Mouse (Mus musculus): Measurements from ENCODE around the gene Nln. TPM values are rescaled to one million over a fixed set of nuclear protein-coding genes. Genes with fewer than 3 reads are reported as not detected.

Gene Nln
- polyA plus RNA-seq, 1 experiment from 2014 or later, result 24.7 TPM

GRCm38 (mm10) chr13:104084600-104084999 lies 24.8 kb downstream of the Nln start:
- no peak for ATAC-seq (replicated peaks; ENCODE audit: low FRiP score, low TSS enrichment, low read depth)
- WGBS, result 59% methylated on average over 2 of the region's 2 CpGs
- H3K9me3 ChIP-seq (ENCODE audit: control insufficient read depth, low read length), result no peaks in the 10 kb centered on the region

GRCm38 (mm10) chr13:104082504-104082903 lies 26.9 kb downstream of the Nln start:
- H3K27ac ChIP-seq (ENCODE audit: low read depth), result no peak overlapping the region
- no peak overlapping the region for H3K4me2 ChIP-seq (ENCODE audit: low read length)
- H3K36me3 ChIP-seq (ENCODE audit: control insufficient read depth, insufficient read depth, low read length), result no peaks in the 10 kb centered on the region
- no peak overlapping the region for H3K9ac ChIP-seq (ENCODE audit: low read length)
- WGBS, result 83% methylated on average over 7 of the region's 7 CpGs
- no peaks in the 10 kb centered on the region for H3K4me1 ChIP-seq (replicated peaks; ENCODE audit: control insufficient read depth, insufficient read depth, low read length)
- H3K4me3 ChIP-seq (ENCODE audit: low read depth, low read length), result no peak overlapping the region
- ATAC-seq (replicated peaks; ENCODE audit: low FRiP score, low TSS enrichment, low read depth), result no peak
- DNase-seq (ENCODE audit: low spot score), result no peak
- H3K27me3 ChIP-seq (replicated peaks; ENCODE audit: control insufficient read depth, insufficient read depth, low read length), result no peaks in the 10 kb centered on the region
- H3K9me3 ChIP-seq (ENCODE audit: control insufficient read depth, low read length), result no peaks in the 10 kb centered on the region

More at GRCm38 (mm10) chr13:104084600-104084999, 24.8 kb downstream of the Nln start:
- H3K9ac ChIP-seq (ENCODE audit: low read length), result no peak overlapping the region
- H3K27me3 ChIP-seq (replicated peaks; ENCODE audit: control insufficient read depth, insufficient read depth, low read length), result no peaks in the 10 kb centered on the region
- H3K4me1 ChIP-seq (replicated peaks; ENCODE audit: control insufficient read depth, insufficient read depth, low read length), result no peaks in the 10 kb centered on the region
- no peak overlapping the region for H3K4me3 ChIP-seq (ENCODE audit: low read depth, low read length)
- no peak overlapping the region for H3K4me2 ChIP-seq (ENCODE audit: low read length)
- no peaks in the 10 kb centered on the region for H3K36me3 ChIP-seq (ENCODE audit: control insufficient read depth, insufficient read depth, low read length)
- no peak overlapping the region for H3K27ac ChIP-seq (ENCODE audit: low read depth)
- no peak for DNase-seq (ENCODE audit: low spot score)

- H3K4me2 ChIP-seq (ENCODE audit: low read length), result no peak overlapping the region
- DNase-seq (ENCODE audit: low spot score) (no peak), ATAC-seq (replicated peaks; ENCODE audit: low FRiP score, low TSS enrichment, low read depth) (no peak)
- H3K4me3 ChIP-seq (ENCODE audit: low read depth, low read length), result no peak overlapping the region
- H3K27me3 ChIP-seq (replicated peaks; ENCODE audit: control insufficient read depth, insufficient read depth, low read length), result no peaks in the 10 kb centered on the region
- no peak overlapping the region for H3K27ac ChIP-seq (ENCODE audit: low read depth)
- WGBS, result 64% methylated on average over 6 of the region's 6 CpGs
- no peaks in the 10 kb centered on the region for H3K9me3 ChIP-seq (ENCODE audit: control insufficient read depth, low read length)
- H3K4me1 ChIP-seq (replicated peaks; ENCODE audit: control insufficient read depth, insufficient read depth, low read length), result no peaks in the 10 kb centered on the region
- no peak overlapping the region for H3K9ac ChIP-seq (ENCODE audit: low read length)
- H3K36me3 ChIP-seq (ENCODE audit: control insufficient read depth, insufficient read depth, low read length), result no peaks in the 10 kb centered on the region
Observed at GRCm38 (mm10) chr13:104076993-104077392, 32.4 kb downstream of the Nln start.

GRCm38 (mm10) chr13:104074731-104075130 lies 34.7 kb downstream of the Nln start:
- Histone ChIP-seq H3K9ac (ENCODE audit: low read length) (no peak overlapping the region), H3K27ac (ENCODE audit: low read depth) (no peak overlapping the region; the same call in 1 of the 2 replicates), H3K4me1 (replicated peaks; ENCODE audit: control insufficient read depth, insufficient read depth, low read length) (no peaks in the 10 kb centered on the region), H3K9me3 (ENCODE audit: control insufficient read depth, low read length) (no peaks in the 10 kb centered on the region), H3K4me3 (ENCODE audit: low read depth, low read length) (no peak overlapping the region), H3K27me3 (replicated peaks; ENCODE audit: control insufficient read depth, insufficient read depth, low read length) (no peaks in the 10 kb centered on the region), H3K4me2 (ENCODE audit: low read length) (no peak overlapping the region), H3K36me3 (ENCODE audit: control insufficient read depth, insufficient read depth, low read length) (no peaks in the 10 kb centered on the region)
- WGBS, result 62% methylated on average over 10 of the region's 10 CpGs
- ATAC-seq (replicated peaks; ENCODE audit: low FRiP score, low TSS enrichment, low read depth) (no peak), DNase-seq (ENCODE audit: low spot score) (no peak)

- Histone ChIP-seq H3K27ac (ENCODE audit: low read depth) (no peak overlapping the region; the same call in 1 of the 2 replicates), H3K9ac (ENCODE audit: low read length) (no peak overlapping the region), H3K4me3 (ENCODE audit: low read depth, low read length) (no peak overlapping the region), H3K9me3 (ENCODE audit: control insufficient read depth, low read length) (no peaks in the 10 kb centered on the region), H3K27me3 (replicated peaks; ENCODE audit: control insufficient read depth, insufficient read depth, low read length) (no peaks in the 10 kb centered on the region), H3K36me3 (ENCODE audit: control insufficient read depth, insufficient read depth, low read length) (peaks cover 2% of the 10 kb centered on the region; the same call in 1 of the 2 replicates), H3K4me1 (replicated peaks; ENCODE audit: control insufficient read depth, insufficient read depth, low read length) (peaks cover 2% of the 10 kb centered on the region; the same call in 1 of the 2 replicates), H3K4me2 (ENCODE audit: low read length) (no peak overlapping the region)
- ATAC-seq (replicated peaks; ENCODE audit: low FRiP score, low TSS enrichment, low read depth) (no peak), DNase-seq (ENCODE audit: low spot score) (no peak)
- 96% methylated on average over 8 of the region's 8 CpGs for WGBS
Observed at GRCm38 (mm10) chr13:104074230-104074629, 35.2 kb downstream of the Nln start.

GRCm38 (mm10) chr13:104072351-104072750 lies 37.1 kb downstream of the Nln start:
- Histone ChIP-seq H3K36me3 (ENCODE audit: control insufficient read depth, insufficient read depth, low read length) (peaks cover 11% of the 10 kb centered on the region), H3K27ac (ENCODE audit: low read depth) (no peak overlapping the region), H3K4me3 (ENCODE audit: low read depth, low read length) (no peak overlapping the region), H3K9me3 (ENCODE audit: control insufficient read depth, low read length) (no peaks in the 10 kb centered on the region), H3K4me2 (ENCODE audit: low read length) (no peak overlapping the region), H3K4me1 (replicated peaks; ENCODE audit: control insufficient read depth, insufficient read depth, low read length) (peaks cover 2% of the 10 kb centered on the region; the same call in 1 of the 2 replicates), H3K9ac (ENCODE audit: low read length) (no peak overlapping the region), H3K27me3 (replicated peaks; ENCODE audit: control insufficient read depth, insufficient read depth, low read length) (no peaks in the 10 kb centered on the region)
- 91% methylated on average over 9 of the region's 9 CpGs for WGBS
- ATAC-seq (replicated peaks; ENCODE audit: low FRiP score, low TSS enrichment, low read depth) (no peak), DNase-seq (ENCODE audit: low spot score) (no peak)

GRCm38 (mm10) chr13:104070703-104071102 lies 38.7 kb downstream of the Nln start:
- 45% methylated on average over 3 of the region's 3 CpGs for whole genome bisulfite sequencing
- no peak overlapping the region for H3K27ac ChIP-seq (ENCODE audit: low read depth)
- H3K36me3 ChIP-seq (ENCODE audit: control insufficient read depth, insufficient read depth, low read length), result peaks cover 11% of the 10 kb centered on the region
- DNase-seq (ENCODE audit: low spot score) (no peak), ATAC-seq (replicated peaks; ENCODE audit: low FRiP score, low TSS enrichment, low read depth) (no peak)
- peaks cover 2% of the 10 kb centered on the region; the same call in 1 of the 2 replicates for H3K4me1 ChIP-seq (replicated peaks; ENCODE audit: control insufficient read depth, insufficient read depth, low read length)
- H3K27me3 ChIP-seq (replicated peaks; ENCODE audit: control insufficient read depth, insufficient read depth, low read length), result no peaks in the 10 kb centered on the region
- H3K9ac ChIP-seq (ENCODE audit: low read length), result no peak overlapping the region
- no peaks in the 10 kb centered on the region for H3K9me3 ChIP-seq (ENCODE audit: control insufficient read depth, low read length)
- H3K4me3 ChIP-seq (ENCODE audit: low read depth, low read length), result no peak overlapping the region
- no peak overlapping the region for H3K4me2 ChIP-seq (ENCODE audit: low read length)

- H3K27ac ChIP-seq (ENCODE audit: low read depth), result no peak overlapping the region
- WGBS, result 89% methylated on average over 11 of the region's 11 CpGs
- no peak for DNase-seq (ENCODE audit: low spot score)
Observed at GRCm38 (mm10) chr13:104069216-104069615, 40.2 kb downstream of the Nln start.

GRCm38 (mm10) chr13:104065649-104066347 lies 43.6 kb downstream of the Nln start:
- ATAC-seq (replicated peaks; ENCODE audit: low FRiP score, low TSS enrichment, low read depth) (no peak), DNase-seq (ENCODE audit: low spot score) (no peak)
- WGBS, result 84% methylated on average over 2 of the region's 2 CpGs
- Histone ChIP-seq H3K27ac (ENCODE audit: low read depth) (no peak overlapping the region), H3K27me3 (replicated peaks; ENCODE audit: control insufficient read depth, insufficient read depth, low read length) (no peaks in the 10 kb centered on the region), H3K4me3 (ENCODE audit: low read depth, low read length) (no peak overlapping the region), H3K9ac (ENCODE audit: low read length) (no peak overlapping the region), H3K36me3 (ENCODE audit: control insufficient read depth, insufficient read depth, low read length) (peaks cover 11% of the 10 kb centered on the region), H3K4me2 (ENCODE audit: low read length) (no peak overlapping the region), H3K9me3 (ENCODE audit: control insufficient read depth, low read length) (no peaks in the 10 kb centered on the region), H3K4me1 (replicated peaks; ENCODE audit: control insufficient read depth, insufficient read depth, low read length) (peaks cover 2% of the 10 kb centered on the region; the same call in 1 of the 2 replicates)

More at GRCm38 (mm10) chr13:104069216-104069615, 40.2 kb downstream of the Nln start:
- no peak overlapping the region for H3K9ac ChIP-seq (ENCODE audit: low read length)
- H3K4me1 ChIP-seq (replicated peaks; ENCODE audit: control insufficient read depth, insufficient read depth, low read length), result peaks cover 2% of the 10 kb centered on the region; the same call in 1 of the 2 replicates
- H3K36me3 ChIP-seq (ENCODE audit: control insufficient read depth, insufficient read depth, low read length), result peaks cover 11% of the 10 kb centered on the region
- H3K4me2 ChIP-seq (ENCODE audit: low read length), result no peak overlapping the region
- no peak for ATAC-seq (replicated peaks; ENCODE audit: low FRiP score, low TSS enrichment, low read depth)
- no peak overlapping the region for H3K4me3 ChIP-seq (ENCODE audit: low read depth, low read length)
- H3K27me3 ChIP-seq (replicated peaks; ENCODE audit: control insufficient read depth, insufficient read depth, low read length), result no peaks in the 10 kb centered on the region
- no peaks in the 10 kb centered on the region for H3K9me3 ChIP-seq (ENCODE audit: control insufficient read depth, low read length)
